Mouse (Mus musculus): ENCODE measurements around the gene Nfix. TPM values are rescaled to one million over a fixed set of nuclear protein-coding genes. Genes with fewer than 3 reads are reported as not detected.
A peak's percentile ranks its signal among the peaks of the same experiment; 100 is the strongest.

Nfix gene
- polyA plus RNA-seq, 1 experiment = 18.2 TPM

GRCm38 (mm10) chr8:84742171-84743053, 57.7 kb downstream of the Nfix start:
- TF ChIP-seq CTCF (IDR thresholded peaks at IDR 0.05; ENCODE audit: borderline replicate concordance, control insufficient read depth, extremely low read depth, insufficient read depth, low read length, poor library complexity) (no peak), POLR2A (IDR thresholded peaks at IDR 0.05; ENCODE audit: control insufficient read depth, extremely low read depth, insufficient read depth, low read length, poor library complexity) (no peak)
- Histone ChIP-seq H3K27ac (ENCODE audit: control insufficient read depth, insufficient read depth, low read length) (no peak overlapping the region), H3K4me1 (replicated peaks; ENCODE audit: control insufficient read depth, insufficient read depth, low read length) (peaks cover 18% of the 10 kb centered on the region), H3K4me3 (ENCODE audit: control insufficient read depth, insufficient read depth, low read length) (no peak overlapping the region), H3K27me3 (ENCODE audit: control insufficient read depth, insufficient read depth, low read length) (no peaks in the 10 kb centered on the region), H3K36me3 (ENCODE audit: control insufficient read depth, insufficient read depth, low read length) (no peaks in the 10 kb centered on the region)
- 94% methylated on average over 32 of the region's 32 CpGs for WGBS
- no peak for DNase-seq

GRCm38 (mm10) chr8:84740895-84741843, 59.0 kb downstream of the Nfix start:
- Histone ChIP-seq H3K27me3 (ENCODE audit: control insufficient read depth, insufficient read depth, low read length) (no peaks in the 10 kb centered on the region), H3K36me3 (ENCODE audit: control insufficient read depth, insufficient read depth, low read length) (no peaks in the 10 kb centered on the region), H3K27ac (ENCODE audit: control insufficient read depth, insufficient read depth, low read length) (no peak overlapping the region), H3K4me3 (ENCODE audit: control insufficient read depth, insufficient read depth, low read length) (no peak overlapping the region), H3K4me1 (replicated peaks; ENCODE audit: control insufficient read depth, insufficient read depth, low read length) (peaks cover 18% of the 10 kb centered on the region)
- WGBS = 86% methylated on average over 13 of the region's 13 CpGs
- no peak for TF ChIP-seq POLR2A (IDR thresholded peaks at IDR 0.05; ENCODE audit: control insufficient read depth, extremely low read depth, insufficient read depth, low read length, poor library complexity)
- TF ChIP-seq CTCF (IDR thresholded peaks at IDR 0.05; ENCODE audit: borderline replicate concordance, control insufficient read depth, extremely low read depth, insufficient read depth, low read length, poor library complexity) = no peak
- DNase-seq = no peak

- H3K4me1 ChIP-seq (replicated peaks; ENCODE audit: control insufficient read depth, insufficient read depth, low read length) = peaks cover 7% of the 10 kb centered on the region
- 48% methylated on average over 1 of the region's 1 CpGs for WGBS
- no peak for TF ChIP-seq CTCF (IDR thresholded peaks at IDR 0.05; ENCODE audit: borderline replicate concordance, control insufficient read depth, extremely low read depth, insufficient read depth, low read length, poor library complexity)
- TF ChIP-seq POLR2A (IDR thresholded peaks at IDR 0.05; ENCODE audit: control insufficient read depth, extremely low read depth, insufficient read depth, low read length, poor library complexity) = no peak
Measured at GRCm38 (mm10) chr8:84739401-84739742, 60.8 kb downstream of the Nfix start.

GRCm38 (mm10) chr8:84738715-84739400, 61.3 kb downstream of the Nfix start:
- Histone ChIP-seq H3K4me3 (ENCODE audit: control insufficient read depth, insufficient read depth, low read length) (no peak overlapping the region), H3K4me1 (replicated peaks; ENCODE audit: control insufficient read depth, insufficient read depth, low read length) (peaks cover 4% of the 10 kb centered on the region), H3K27me3 (ENCODE audit: control insufficient read depth, insufficient read depth, low read length) (no peaks in the 10 kb centered on the region), H3K36me3 (ENCODE audit: control insufficient read depth, insufficient read depth, low read length) (no peaks in the 10 kb centered on the region), H3K27ac (ENCODE audit: control insufficient read depth, insufficient read depth, low read length) (no peak overlapping the region)
- WGBS = 88% methylated on average over 10 of the region's 10 CpGs
- TF ChIP-seq CTCF (IDR thresholded peaks at IDR 0.05; ENCODE audit: borderline replicate concordance, control insufficient read depth, extremely low read depth, insufficient read depth, low read length, poor library complexity) (no peak), POLR2A (IDR thresholded peaks at IDR 0.05; ENCODE audit: control insufficient read depth, extremely low read depth, insufficient read depth, low read length, poor library complexity) (no peak)
- no peak for DNase-seq

More at GRCm38 (mm10) chr8:84739401-84739742, 60.8 kb downstream of the Nfix start:
- no peak overlapping the region for H3K27ac ChIP-seq (ENCODE audit: control insufficient read depth, insufficient read depth, low read length)
- H3K27me3 ChIP-seq (ENCODE audit: control insufficient read depth, insufficient read depth, low read length) = no peaks in the 10 kb centered on the region
- no peaks in the 10 kb centered on the region for H3K36me3 ChIP-seq (ENCODE audit: control insufficient read depth, insufficient read depth, low read length)
- H3K4me3 ChIP-seq (ENCODE audit: control insufficient read depth, insufficient read depth, low read length) = no peak overlapping the region
- no peak for DNase-seq

GRCm38 (mm10) chr8:84738266-84738665, 61.9 kb downstream of the Nfix start:
- 58% methylated on average over 10 of the region's 10 CpGs for WGBS
- H3K27me3 ChIP-seq (ENCODE audit: control insufficient read depth, insufficient read depth, low read length) = no peaks in the 10 kb centered on the region
- H3K27ac ChIP-seq (ENCODE audit: control insufficient read depth, insufficient read depth, low read length) = no peak overlapping the region
- H3K36me3 ChIP-seq (ENCODE audit: control insufficient read depth, insufficient read depth, low read length) = no peaks in the 10 kb centered on the region
- no peak for DNase-seq
- peaks cover 4% of the 10 kb centered on the region for H3K4me1 ChIP-seq (replicated peaks; ENCODE audit: control insufficient read depth, insufficient read depth, low read length)
- TF ChIP-seq POLR2A (IDR thresholded peaks at IDR 0.05; ENCODE audit: control insufficient read depth, extremely low read depth, insufficient read depth, low read length, poor library complexity) (no peak), CTCF (IDR thresholded peaks at IDR 0.05; ENCODE audit: borderline replicate concordance, control insufficient read depth, extremely low read depth, insufficient read depth, low read length, poor library complexity) (no peak)
- no peak overlapping the region for H3K4me3 ChIP-seq (ENCODE audit: control insufficient read depth, insufficient read depth, low read length)

GRCm38 (mm10) chr8:84737608-84738007, 62.5 kb downstream of the Nfix start:
- WGBS = under 1% methylated on average over 16 of the region's 16 CpGs
- Histone ChIP-seq H3K4me3 (ENCODE audit: control insufficient read depth, insufficient read depth, low read length) (peak overlapping the region; percentile 5; the same call in 1 of the 2 replicates), H3K36me3 (ENCODE audit: control insufficient read depth, insufficient read depth, low read length) (no peaks in the 10 kb centered on the region), H3K27me3 (ENCODE audit: control insufficient read depth, insufficient read depth, low read length) (no peaks in the 10 kb centered on the region), H3K4me1 (replicated peaks; ENCODE audit: control insufficient read depth, insufficient read depth, low read length) (peaks cover 4% of the 10 kb centered on the region), H3K27ac (ENCODE audit: control insufficient read depth, insufficient read depth, low read length) (no peak overlapping the region)
- TF ChIP-seq POLR2A (IDR thresholded peaks at IDR 0.05; ENCODE audit: control insufficient read depth, extremely low read depth, insufficient read depth, low read length, poor library complexity) (no peak), CTCF (IDR thresholded peaks at IDR 0.05; ENCODE audit: borderline replicate concordance, control insufficient read depth, extremely low read depth, insufficient read depth, low read length, poor library complexity) (peak; percentile 100)
- DNase-seq = peak; percentile 83

Data from thymus, adult 2 months (tissue).